Mouse (Mus musculus) layer of hippocampus, adult 9-11 months (tissue): ENCODE data around the gene Prdx3.
"Not testable (repeated sequence)": the region's sequence is repeated elsewhere in the genome, so short reads cannot be mapped to it uniquely, and the experiment has no call there.

Experiments used
- DNase-seq: peaks from one replicate; pipeline ENCODE4 v3.0.0; 2022

Prdx3 gene

GRCm38 (mm10) chr19:60874064-60874694, at the start of gene Prdx3:
Gene Prdx3, minus strand, starts transcription at chr19:60874556.
- DNase-seq, result peak; percentile 96

DNA sequence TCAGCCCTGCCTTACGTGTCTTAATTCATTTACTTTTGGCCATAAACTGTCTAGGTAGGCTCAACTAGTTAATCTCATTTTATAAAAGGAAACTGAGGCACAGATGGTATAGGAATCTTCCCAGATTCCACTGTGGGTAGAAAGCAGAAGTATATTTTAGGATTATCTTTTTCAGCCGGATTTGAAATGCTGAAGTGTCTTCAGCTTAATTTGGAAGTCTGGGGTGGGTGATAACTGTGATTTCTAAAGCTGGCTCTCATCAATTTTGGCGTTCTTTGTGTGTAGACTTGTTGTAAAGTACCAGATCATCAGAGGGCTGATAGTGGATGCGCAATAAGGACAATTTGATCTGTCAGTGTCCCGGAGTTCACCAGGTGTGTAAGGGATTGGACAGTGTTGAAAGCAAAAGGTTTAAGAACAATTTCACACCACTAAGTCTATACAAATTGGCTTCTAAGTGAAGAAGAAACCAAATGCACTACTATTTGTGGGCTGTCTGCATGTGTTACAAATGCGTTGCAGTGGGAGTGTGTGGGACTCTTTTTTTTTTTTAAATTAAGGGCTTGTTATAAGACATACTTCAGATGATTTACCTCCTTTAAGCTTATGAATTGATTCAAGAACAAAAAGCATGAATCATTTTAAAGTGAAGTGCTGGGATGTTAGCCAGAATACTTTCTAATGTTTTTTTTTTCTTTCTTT, 42.7 kb upstream of the Prdx3 start:
- DNase-seq, result no peak

GRCm38 (mm10) chr19:60915862-60916261, 41.5 kb upstream of the Prdx3 start:
- DNase-seq, result no peak

GRCm38 (mm10) chr19:60915236-60915635, 40.9 kb upstream of the Prdx3 start:
- DNase-seq, result no peak

DNA sequence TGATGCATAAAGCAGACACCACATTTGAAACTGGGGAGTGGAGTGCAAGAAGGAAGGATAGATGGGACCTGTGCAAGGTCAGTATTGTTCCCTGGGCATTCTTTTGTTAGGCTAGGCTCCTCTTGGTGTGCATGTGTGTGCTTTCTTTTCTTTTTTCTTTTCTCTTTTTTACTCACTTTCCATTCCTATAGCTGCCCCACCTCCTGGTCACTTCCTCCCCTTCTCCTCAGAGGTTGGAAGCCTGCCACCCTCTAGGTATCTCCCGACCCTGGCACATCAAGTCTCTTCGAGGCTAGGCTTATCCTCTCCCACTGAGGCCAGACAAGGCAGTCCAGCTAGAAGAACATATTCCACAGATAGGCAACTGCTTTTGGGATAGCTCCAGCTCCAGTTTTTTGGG, 37.3 kb upstream of the Prdx3 start:
- no peak for DNase-seq

GRCm38 (mm10) chr19:60910304-60910703, 35.9 kb upstream of the Prdx3 start:
- DNase-seq, result no peak

DNA sequence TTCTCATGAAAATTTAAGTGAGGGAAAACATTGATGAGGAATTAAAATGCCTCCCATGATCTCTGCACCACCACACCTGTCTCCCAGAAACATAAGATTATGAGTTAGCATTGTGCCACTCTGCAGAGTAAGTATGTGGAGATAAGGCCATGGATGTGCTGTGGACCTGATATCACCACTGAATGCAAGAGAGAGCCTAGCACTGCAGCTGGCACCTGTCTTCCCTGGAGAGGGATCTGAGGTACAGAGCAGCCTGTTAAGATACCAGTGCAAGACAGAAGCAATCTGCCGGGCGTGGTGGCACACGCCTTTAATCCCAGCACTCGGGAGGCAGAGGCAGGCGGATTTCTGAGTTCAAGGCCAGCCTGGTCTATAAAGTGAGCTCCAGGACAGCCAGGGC, 31.1 kb upstream of the Prdx3 start:
- no peak for DNase-seq

- no peak for DNase-seq
Observed at GRCm38 (mm10) chr19:60903971-60904370, 29.6 kb upstream of the Prdx3 start.

- no peak for DNase-seq
Observed at GRCm38 (mm10) chr19:60903139-60903538, 28.8 kb upstream of the Prdx3 start.

GRCm38 (mm10) chr19:60895251-60895880, 21.0 kb upstream of the Prdx3 start:
- DNase-seq, result no peak

- DNase-seq, result peak; percentile 27
Observed at GRCm38 (mm10) chr19:60891934-60892547, 17.7 kb upstream of the Prdx3 start.

- no peak for DNase-seq
Observed at GRCm38 (mm10) chr19:60891123-60891470, 16.7 kb upstream of the Prdx3 start.

GRCm38 (mm10) chr19:60890391-60891122, 16.2 kb upstream of the Prdx3 start:
- DNase-seq, result no peak

GRCm38 (mm10) chr19:60889714-60890315, 15.5 kb upstream of the Prdx3 start, which contains the start of gene Grk5:
Gene Grk5, plus strand, starts transcription at chr19:60889749.
- peak; percentile 96 for DNase-seq

DNA sequence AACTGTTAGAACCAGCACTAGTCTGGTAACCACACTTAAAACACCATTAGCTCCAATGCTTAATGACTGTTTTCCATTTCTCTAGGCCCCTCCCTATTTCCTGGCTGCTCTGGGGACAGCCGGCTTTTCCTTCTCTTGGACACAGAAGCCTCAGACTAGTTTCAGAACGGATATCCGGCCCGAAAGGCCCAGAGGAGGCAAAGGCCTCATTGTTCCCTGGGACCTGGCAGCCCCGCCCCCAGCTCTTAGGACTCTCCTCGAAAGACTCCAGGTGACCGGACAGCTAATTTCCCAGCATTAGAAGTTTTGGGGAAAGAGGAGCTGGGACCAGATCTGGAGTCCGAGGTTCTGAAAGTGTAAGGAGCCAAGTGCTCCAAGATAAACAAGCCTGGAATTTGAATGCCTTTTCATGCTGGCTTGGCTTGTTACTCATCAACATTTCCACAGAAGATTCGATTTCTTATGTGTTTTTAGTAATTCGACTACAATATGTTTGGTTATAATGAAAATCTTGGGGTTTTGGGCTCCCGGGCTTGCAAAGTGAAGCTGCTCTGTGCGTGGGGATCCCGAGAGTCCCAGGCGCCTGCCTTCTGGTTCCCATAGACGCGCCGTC, 14.9 kb upstream of the Prdx3 start:
- DNase-seq, result peak; percentile 59

- no peak for DNase-seq
Observed at GRCm38 (mm10) chr19:60887637-60888036, 13.3 kb upstream of the Prdx3 start.

DNA sequence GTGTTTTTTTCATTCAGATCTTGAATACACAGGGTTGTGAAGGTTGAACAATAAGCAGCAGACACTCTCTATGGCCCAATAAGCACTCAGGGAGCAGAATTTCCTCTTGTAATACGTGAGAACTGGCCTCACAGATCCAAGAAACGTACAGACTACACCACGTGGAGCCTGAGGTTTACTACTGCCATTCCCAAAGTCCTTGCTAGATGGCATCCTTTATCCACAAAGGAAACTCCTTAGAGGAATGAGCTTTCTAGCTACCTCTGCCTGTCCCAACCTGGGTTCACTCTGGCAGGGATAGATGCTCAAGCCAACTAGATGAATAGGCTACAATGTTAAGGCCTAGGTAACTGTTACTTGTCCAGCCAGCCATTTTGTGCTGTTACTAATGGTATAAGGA, 8.8 kb upstream of the Prdx3 start:
- no peak for DNase-seq

DNA sequence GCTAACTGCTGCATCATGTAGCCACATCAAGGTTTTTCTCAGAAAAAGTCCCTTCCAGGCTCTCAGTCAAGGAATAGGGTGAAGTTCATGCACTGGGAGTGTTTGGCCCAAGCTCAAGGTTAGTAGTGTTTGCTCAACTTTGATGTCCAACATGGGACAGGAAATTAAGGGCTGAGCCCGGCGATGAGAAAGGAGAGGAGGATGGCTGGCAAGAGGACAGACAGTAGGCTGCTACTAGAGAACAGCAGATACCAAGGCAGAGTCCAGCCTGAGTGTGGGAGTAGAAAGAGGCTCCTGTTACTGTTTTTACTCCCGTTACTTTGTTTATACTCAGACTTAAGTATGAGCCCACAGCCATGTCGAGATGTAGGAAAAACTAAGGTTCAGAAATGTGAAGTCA, 855 bp downstream of the Prdx3 start:
- no peak for DNase-seq

- no peak for DNase-seq
Observed at GRCm38 (mm10) chr19:60872272-60872671, 2.1 kb downstream of the Prdx3 start.

DNA sequence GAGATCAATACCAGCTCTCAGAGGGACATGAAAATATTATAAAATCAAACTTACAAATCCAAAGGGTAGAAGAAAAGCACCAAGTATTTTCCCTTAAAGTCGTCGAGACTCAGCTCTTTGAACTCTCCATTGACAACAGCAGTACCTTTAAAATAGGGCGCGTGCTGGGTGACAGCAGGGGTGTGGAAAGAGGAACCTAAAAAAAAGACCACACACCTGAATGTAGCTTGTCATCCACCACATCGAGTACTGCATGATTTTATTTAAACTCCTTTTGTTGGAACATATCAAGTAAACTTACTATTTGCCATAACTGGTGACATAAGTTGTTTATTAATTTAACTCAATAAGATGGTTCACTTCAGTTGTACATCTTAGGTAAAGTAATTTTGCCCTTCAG, 3.0 kb downstream of the Prdx3 start:
- no peak for DNase-seq

DNA sequence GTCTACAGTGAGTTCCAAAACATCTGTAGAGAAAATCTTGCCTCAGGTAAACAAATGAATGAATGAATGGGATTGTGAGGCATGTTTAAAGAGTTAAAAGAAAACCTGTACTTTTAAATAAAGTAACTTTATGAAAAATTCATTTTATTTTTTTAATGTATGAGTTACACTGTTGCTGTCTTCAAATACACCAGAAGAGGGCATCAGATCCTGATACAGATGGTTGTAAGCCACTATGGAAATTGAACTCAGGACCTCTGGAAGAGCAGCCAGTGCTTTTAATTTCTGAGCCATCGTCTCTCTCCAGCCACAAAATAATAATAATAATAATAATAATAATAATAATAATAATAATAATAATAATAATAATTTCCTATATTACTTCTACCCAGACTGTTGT, 3.9 kb downstream of the Prdx3 start:
- DNase-seq, result no peak

DNA sequence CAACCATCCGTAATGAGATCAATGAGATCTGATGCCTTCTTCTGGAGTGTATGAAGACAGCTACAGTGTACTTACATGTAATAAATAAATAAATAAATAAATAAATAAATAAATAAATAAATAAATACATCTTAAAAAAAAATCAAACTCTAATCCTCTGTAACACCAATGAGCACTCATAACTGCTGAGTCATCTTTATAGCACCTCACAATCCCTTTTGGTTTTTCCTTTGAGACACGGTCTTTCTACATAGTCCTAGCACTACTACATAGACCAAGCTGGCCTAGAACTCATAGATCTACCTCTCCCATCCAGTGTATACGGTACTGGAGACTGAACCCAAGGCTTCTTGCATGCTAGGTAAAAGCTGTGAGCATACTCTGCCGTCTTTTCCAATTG, 8.2 kb downstream of the Prdx3 start:
- not testable (repeated sequence) for DNase-seq
